Mouse (Mus musculus): ENCODE results near the gene Rnf182. TPM values are rescaled to one million over a fixed set of nuclear protein-coding genes. Genes with fewer than 3 reads are reported as not detected.

Rnf182 gene
- 1.9 and 2.4 TPM in 2 replicates for polyA plus RNA-seq (2015; fragmentation: Nextera tagmentation; extraction: Ambion mirVana)

- Histone ChIP-seq H3K27me3 (replicated peaks) (no peaks in the 10 kb centered on the region), H3K36me3 (no peaks in the 10 kb centered on the region), H3K9ac (peak within 1 kb of the TSS; percentile 54), H3K4me2 (replicated peaks) (peak within 1 kb of the TSS; percentile 89), H3K4me3 (replicated peaks) (peak within 1 kb of the TSS; percentile 68), H3K4me1 (replicated peaks) (peaks cover 4% of the 10 kb centered on the region; the same call in 1 of the 2 replicates), H3K9me3 (no peaks in the 10 kb centered on the region), H3K27ac (no peak within 1 kb of the TSS)
- peak; percentile 95 for ATAC-seq
- under 1% methylated on average over 58 of the region's 58 CpGs for WGBS
These were observed at the start of gene Rnf182 for GRCm38 (mm10) chr13:43615577-43616254. Gene Rnf182 (plus strand): TSS chr13:43615710.

GRCm38 (mm10) chr13:43566184-43566583 lies 49.3 kb upstream of the Rnf182 start:
- ATAC-seq, result no peak
- no peak overlapping the region for H3K27ac ChIP-seq
- no peaks in the 10 kb centered on the region for H3K36me3 ChIP-seq
- no peaks in the 10 kb centered on the region for H3K9me3 ChIP-seq
- H3K9ac ChIP-seq, result no peak overlapping the region
- no peaks in the 10 kb centered on the region for H3K27me3 ChIP-seq (replicated peaks)
- 0 out of 2 replicates have a peak, but pooled peaks cover 4% of the 10 kb centered on the region for H3K4me1 ChIP-seq (replicated peaks)
- no peak overlapping the region for H3K4me2 ChIP-seq (replicated peaks)
- 87% methylated on average over 8 of the region's 8 CpGs for WGBS
- no peak overlapping the region for H3K4me3 ChIP-seq (replicated peaks)

GRCm38 (mm10) chr13:43567141-43567891 lies 48.2 kb upstream of the Rnf182 start:
- 0 out of 2 replicates have a peak overlapping the region, but pooled peaks have one; percentile 13 for H3K27ac ChIP-seq
- H3K36me3 ChIP-seq, result no peaks in the 10 kb centered on the region
- H3K4me3 ChIP-seq (replicated peaks), result no peak overlapping the region
- 65% methylated on average over 25 of the region's 25 CpGs for WGBS
- no peak for ATAC-seq
- no peak overlapping the region for H3K9ac ChIP-seq
- no peak overlapping the region for H3K4me2 ChIP-seq (replicated peaks)
- no peaks in the 10 kb centered on the region for H3K27me3 ChIP-seq (replicated peaks)
- H3K9me3 ChIP-seq, result no peaks in the 10 kb centered on the region
- 0 out of 2 replicates have a peak, but pooled peaks cover 2% of the 10 kb centered on the region for H3K4me1 ChIP-seq (replicated peaks)

GRCm38 (mm10) chr13:43573979-43574378 lies 41.5 kb upstream of the Rnf182 start:
- ATAC-seq, result no peak
- H3K36me3 ChIP-seq, result no peaks in the 10 kb centered on the region
- WGBS, result 57% methylated on average over 2 of the region's 2 CpGs
- no peak overlapping the region for H3K4me2 ChIP-seq (replicated peaks)
- H3K9me3 ChIP-seq, result no peaks in the 10 kb centered on the region
- H3K27me3 ChIP-seq (replicated peaks), result no peaks in the 10 kb centered on the region
- no peak overlapping the region for H3K9ac ChIP-seq
- H3K27ac ChIP-seq, result no peak overlapping the region
- H3K4me1 ChIP-seq (replicated peaks), result no peaks in the 10 kb centered on the region
- no peak overlapping the region for H3K4me3 ChIP-seq (replicated peaks)

- Histone ChIP-seq H3K36me3 (no peaks in the 10 kb centered on the region), H3K4me3 (replicated peaks) (no peak overlapping the region), H3K9ac (no peak overlapping the region), H3K27ac (no peak overlapping the region), H3K4me1 (replicated peaks) (no peaks in the 10 kb centered on the region), H3K9me3 (no peaks in the 10 kb centered on the region), H3K27me3 (replicated peaks) (no peaks in the 10 kb centered on the region), H3K4me2 (replicated peaks) (no peak overlapping the region)
- WGBS, result 92% methylated on average over 5 of the region's 5 CpGs
- ATAC-seq, result no peak
These were observed 40.1 kb upstream of the Rnf182 start for GRCm38 (mm10) chr13:43575431-43575830.

- no peak overlapping the region for H3K4me2 ChIP-seq (replicated peaks)
- H3K27me3 ChIP-seq (replicated peaks), result no peaks in the 10 kb centered on the region
- H3K27ac ChIP-seq, result no peak overlapping the region
- WGBS, result 65% methylated on average over 5 of the region's 5 CpGs
- H3K36me3 ChIP-seq, result no peaks in the 10 kb centered on the region
- no peaks in the 10 kb centered on the region for H3K9me3 ChIP-seq
- H3K4me3 ChIP-seq (replicated peaks), result no peak overlapping the region
- no peaks in the 10 kb centered on the region for H3K4me1 ChIP-seq (replicated peaks)
- no peak overlapping the region for H3K9ac ChIP-seq
- ATAC-seq, result no peak
These were observed 38.3 kb upstream of the Rnf182 start for GRCm38 (mm10) chr13:43577254-43577653.

GRCm38 (mm10) chr13:43577766-43578165 lies 37.7 kb upstream of the Rnf182 start:
- no peak overlapping the region for H3K9ac ChIP-seq
- H3K36me3 ChIP-seq, result no peaks in the 10 kb centered on the region
- 92% methylated on average over 12 of the region's 12 CpGs for WGBS
- no peaks in the 10 kb centered on the region for H3K27me3 ChIP-seq (replicated peaks)
- ATAC-seq, result no peak
- H3K4me1 ChIP-seq (replicated peaks), result no peaks in the 10 kb centered on the region
- no peaks in the 10 kb centered on the region for H3K9me3 ChIP-seq
- no peak overlapping the region for H3K4me3 ChIP-seq (replicated peaks)
- H3K4me2 ChIP-seq (replicated peaks), result no peak overlapping the region
- no peak overlapping the region for H3K27ac ChIP-seq

GRCm38 (mm10) chr13:43579740-43580139 lies 35.8 kb upstream of the Rnf182 start:
- H3K4me1 ChIP-seq (replicated peaks), result no peaks in the 10 kb centered on the region
- H3K4me2 ChIP-seq (replicated peaks), result no peak overlapping the region
- 27% methylated on average over 18 of the region's 18 CpGs for whole genome bisulfite sequencing

GRCm38 (mm10) chr13:43580661-43581060 lies 34.8 kb upstream of the Rnf182 start:
- Histone ChIP-seq H3K36me3 (no peaks in the 10 kb centered on the region), H3K4me1 (replicated peaks) (no peaks in the 10 kb centered on the region), H3K27ac (no peak overlapping the region), H3K9me3 (no peaks in the 10 kb centered on the region), H3K27me3 (replicated peaks) (no peaks in the 10 kb centered on the region), H3K4me2 (replicated peaks) (no peak overlapping the region), H3K4me3 (replicated peaks) (no peak overlapping the region), H3K9ac (no peak overlapping the region)
- ATAC-seq, result no peak
- 88% methylated on average over 5 of the region's 5 CpGs for WGBS

More at GRCm38 (mm10) chr13:43579740-43580139, 35.8 kb upstream of the Rnf182 start:
- H3K27me3 ChIP-seq (replicated peaks), result no peaks in the 10 kb centered on the region
- H3K4me3 ChIP-seq (replicated peaks), result no peak overlapping the region
- no peaks in the 10 kb centered on the region for H3K9me3 ChIP-seq
- H3K36me3 ChIP-seq, result no peaks in the 10 kb centered on the region
- no peak for ATAC-seq
- no peak overlapping the region for H3K27ac ChIP-seq
- H3K9ac ChIP-seq, result no peak overlapping the region

GRCm38 (mm10) chr13:43582961-43583360 lies 32.5 kb upstream of the Rnf182 start:
- H3K36me3 ChIP-seq, result no peaks in the 10 kb centered on the region
- WGBS, result 34% methylated on average over 16 of the region's 16 CpGs
- no peaks in the 10 kb centered on the region for H3K4me1 ChIP-seq (replicated peaks)
- H3K9ac ChIP-seq, result no peak overlapping the region
- H3K4me2 ChIP-seq (replicated peaks), result peak overlapping the region; percentile 39
- no peak overlapping the region for H3K4me3 ChIP-seq (replicated peaks)
- no peaks in the 10 kb centered on the region for H3K9me3 ChIP-seq
- no peaks in the 10 kb centered on the region for H3K27me3 ChIP-seq (replicated peaks)
- no peak overlapping the region for H3K27ac ChIP-seq
- ATAC-seq, result no peak

- no peak overlapping the region for H3K4me3 ChIP-seq (replicated peaks)
- ATAC-seq, result no peak
- no peak overlapping the region for H3K4me2 ChIP-seq (replicated peaks)
- 64% methylated on average over 8 of the region's 8 CpGs for WGBS
- H3K9ac ChIP-seq, result no peak overlapping the region
- H3K27ac ChIP-seq, result no peak overlapping the region
- no peaks in the 10 kb centered on the region for H3K36me3 ChIP-seq
- H3K27me3 ChIP-seq (replicated peaks), result no peaks in the 10 kb centered on the region
- H3K9me3 ChIP-seq, result no peaks in the 10 kb centered on the region
- H3K4me1 ChIP-seq (replicated peaks), result no peaks in the 10 kb centered on the region
These were observed 32.0 kb upstream of the Rnf182 start for GRCm38 (mm10) chr13:43583504-43583903.

- no peak for ATAC-seq
- 77% methylated on average over 2 of the region's 2 CpGs for WGBS
- H3K9ac ChIP-seq, result no peak overlapping the region
These were observed 30.2 kb upstream of the Rnf182 start for GRCm38 (mm10) chr13:43585335-43585734.

More at GRCm38 (mm10) chr13:43585335-43585734, 30.2 kb upstream of the Rnf182 start:
- Histone ChIP-seq H3K27me3 (replicated peaks) (no peaks in the 10 kb centered on the region), H3K36me3 (no peaks in the 10 kb centered on the region), H3K4me1 (replicated peaks) (no peaks in the 10 kb centered on the region), H3K27ac (no peak overlapping the region), H3K4me2 (replicated peaks) (no peak overlapping the region), H3K9me3 (no peaks in the 10 kb centered on the region), H3K4me3 (replicated peaks) (no peak overlapping the region)

Data from intestine, embryonic 15.5 days (tissue).